Mouse (Mus musculus) WW6 (cell line): ENCODE results near the gene Nipsnap1.

Experiments used
- DNase-seq: peaks from one replicate; pipeline ENCODE4 v3.0.0-alpha.2; 2013; ENCODE audit warnings: low read depth, low spot score

Gene Nipsnap1

GRCm38 (mm10) chr11:4873755-4874475 lies at the start of gene Nipsnap1:
TSS of gene Nipsnap1 (plus strand) at chr11:4873951.
- DNase-seq, result peak; percentile 88

- no peak for DNase-seq
Measured at GRCm38 (mm10) chr11:4826152-4826778, 47.5 kb upstream of the Nipsnap1 start.

GRCm38 (mm10) chr11:4827340-4827739 lies 46.4 kb upstream of the Nipsnap1 start:
- no peak for DNase-seq

- no peak for DNase-seq
Measured at GRCm38 (mm10) chr11:4827916-4828315, 45.8 kb upstream of the Nipsnap1 start.

- DNase-seq, result no peak
Measured at GRCm38 (mm10) chr11:4831066-4831465, 42.7 kb upstream of the Nipsnap1 start.

GRCm38 (mm10) chr11:4833295-4833939 lies 40.3 kb upstream of the Nipsnap1 start:
- DNase-seq, result no peak

GRCm38 (mm10) chr11:4835436-4835835 lies 38.3 kb upstream of the Nipsnap1 start:
- DNase-seq, result no peak

GRCm38 (mm10) chr11:4836755-4837154 lies 37.0 kb upstream of the Nipsnap1 start:
- DNase-seq, result no peak

GRCm38 (mm10) chr11:4837342-4837741 lies 36.4 kb upstream of the Nipsnap1 start:
- DNase-seq, result no peak

- DNase-seq, result no peak
Measured at GRCm38 (mm10) chr11:4838235-4838634, 35.5 kb upstream of the Nipsnap1 start.

GRCm38 (mm10) chr11:4840942-4841526 lies 32.7 kb upstream of the Nipsnap1 start:
- no peak for DNase-seq

- no peak for DNase-seq
Measured at GRCm38 (mm10) chr11:4848483-4849248, 25.1 kb upstream of the Nipsnap1 start.

GRCm38 (mm10) chr11:4849258-4849943 lies 24.4 kb upstream of the Nipsnap1 start, which contains the start of gene Nf2:
TSS of gene Nf2 (minus strand) at chr11:4849536.
- DNase-seq, result peak; percentile 100

- DNase-seq, result no peak
Measured at GRCm38 (mm10) chr11:4850404-4850803, 23.3 kb upstream of the Nipsnap1 start.

GRCm38 (mm10) chr11:4853021-4853420 lies 20.7 kb upstream of the Nipsnap1 start:
- no peak for DNase-seq

- no peak for DNase-seq
Measured at GRCm38 (mm10) chr11:4854181-4854580, 19.6 kb upstream of the Nipsnap1 start.

GRCm38 (mm10) chr11:4858416-4858815 lies 15.3 kb upstream of the Nipsnap1 start:
- no peak for DNase-seq

GRCm38 (mm10) chr11:4860986-4861385 lies 12.8 kb upstream of the Nipsnap1 start:
- DNase-seq, result no peak

- no peak for DNase-seq
Measured at GRCm38 (mm10) chr11:4861816-4862604, 11.7 kb upstream of the Nipsnap1 start.

- no peak for DNase-seq
Measured at GRCm38 (mm10) chr11:4862730-4863129, 11.0 kb upstream of the Nipsnap1 start.
